Mouse (Mus musculus): Measurements from ENCODE around the gene Fntb.

DNA sequence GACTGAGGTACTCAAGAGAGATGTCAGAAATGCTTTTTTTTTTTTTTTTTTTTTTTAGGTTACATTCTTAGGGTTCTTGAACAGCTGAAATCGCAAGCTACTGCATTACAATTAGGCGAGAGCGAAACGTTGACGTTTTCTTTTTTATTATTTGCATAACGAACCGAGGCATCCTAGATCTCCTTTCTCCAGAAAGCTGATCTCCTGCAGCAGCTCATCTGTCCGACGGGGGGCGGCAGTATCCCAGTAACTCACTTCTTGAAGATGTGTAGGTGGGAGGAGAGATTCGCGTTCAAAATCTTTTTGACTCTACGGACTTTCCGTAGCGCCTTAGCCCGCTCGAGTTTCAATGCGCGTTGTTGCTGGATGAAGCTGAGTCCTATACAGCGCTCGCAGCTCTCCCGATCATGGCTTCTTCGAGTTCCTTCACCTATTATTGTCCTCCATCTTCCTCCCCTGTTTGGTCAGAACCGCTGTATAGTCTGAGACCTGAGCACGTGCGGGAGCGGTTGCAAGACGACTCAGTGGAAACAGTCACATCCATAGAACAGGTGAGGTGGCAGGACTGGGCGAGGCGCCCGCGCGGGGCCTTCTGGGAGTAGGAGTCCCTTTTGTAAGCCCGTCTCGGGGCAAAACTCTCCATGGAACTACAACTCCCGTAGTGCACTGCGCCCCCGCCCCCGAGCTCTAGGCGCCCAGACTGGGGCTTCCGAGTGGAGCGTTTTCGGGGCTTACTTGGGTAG, 71.9 kb downstream of the Fntb start:
- TF ChIP-seq CTCF (IDR thresholded peaks at IDR 0.05; ENCODE audit: low read depth, low read length) = peak; percentile 79
- TF ChIP-seq POLR2A (IDR thresholded peaks at IDR 0.05; ENCODE audit: insufficient read depth, low read length) = no peak
- TF ChIP-seq EP300 (IDR thresholded peaks at IDR 0.05; ENCODE audit: insufficient read depth, low read depth, low read length) = no peak

Measured in ES-Bruce4 (cell line).